Mouse (Mus musculus) embryonic facial prominence, embryonic 15.5 days (tissue): ENCODE results near the gene D430041D05Rik. TPM values are rescaled to one million over a fixed set of nuclear protein-coding genes. Genes with fewer than 3 reads are reported as not detected.

ENCODE experiments used
- ATAC-seq: fragments of 200-750 bp; cut with Nextera tagmentation; 2 replicates; pipeline ENCODE4 v1.8.0; 2017; ENCODE audit warnings: low read depth, moderate TSS enrichment; ENCODE audit not compliant: insufficient number of reproducible peaks, low FRiP score, low TSS enrichment
- H3K27ac ChIP-seq: fragments of 300-500 bp; sonication (generic); replicated peaks from 2 replicates; pipeline ENCODE4 v1.5.1; 2015; ENCODE audit warnings: mild to moderate bottlenecking, inconsistent platforms
- H3K27me3 ChIP-seq: fragments of 300-500 bp; sonication (generic); 2 replicates; pipeline ENCODE4 v1.6.1; 2015; ENCODE audit warnings: inconsistent platforms
- H3K36me3 ChIP-seq: fragments of 300-500 bp; sonication (generic); 2 replicates; pipeline ENCODE4 v1.6.1; 2015; ENCODE audit warnings: mild to moderate bottlenecking, inconsistent platforms
- H3K4me1 ChIP-seq: fragments of 300-500 bp; sonication (generic); 2 replicates; pipeline ENCODE4 v1.6.1; 2015; ENCODE audit warnings: inconsistent platforms
- H3K4me2 ChIP-seq: fragments of 300-500 bp; sonication (generic); replicated peaks from 2 replicates; pipeline ENCODE4 v1.6.1; 2015; ENCODE audit warnings: mild to moderate bottlenecking, inconsistent platforms
- H3K4me3 ChIP-seq: fragments of 300-500 bp; sonication (generic); replicated peaks from 2 replicates; pipeline ENCODE4 v1.5.1; 2015; ENCODE audit warnings: mild to moderate bottlenecking, inconsistent platforms
- H3K9ac ChIP-seq: fragments of 300-500 bp; sonication (generic); 2 replicates; pipeline ENCODE4 v1.6.1; 2015; ENCODE audit warnings: inconsistent platforms
- H3K9me3 ChIP-seq: fragments of 300-500 bp; sonication (generic); replicated peaks from 2 replicates; pipeline ENCODE4 v1.6.1; 2016; ENCODE audit warnings: inconsistent platforms
- WGBS: fragments of 180-500 bp; shearing (Covaris S2); methylation state at CpG from one replicate; pipeline ENCODE4 v1.1.7; 2015; 5-methylcytosine and 5-hydroxymethylcytosine counted together
- polyA plus RNA-seq: library from polyadenylated mRNA; unstranded; fragments of >200 nt; fragmentation: Nextera tagmentation; extraction: Ambion mirVana; gene quantifications from 2 replicates; pipeline ENCODE4 v1.2.1, GENCODE M21; 2015

Gene D430041D05Rik
- polyA plus RNA-seq, 1 experiment from 2014 or later, result 0.67 TPM

- Histone ChIP-seq H3K36me3 (no peaks in the 10 kb centered on the region), H3K4me1 (peaks cover 12% of the 10 kb centered on the region; the same call in 1 of the 2 replicates), H3K27ac (no peak overlapping the region), H3K27me3 (no peaks in the 10 kb centered on the region), H3K4me2 (no peak overlapping the region), H3K9ac (no peak overlapping the region), H3K4me3 (no peak overlapping the region), H3K9me3 (no peaks in the 10 kb centered on the region)
- no peak for ATAC-seq
- whole genome bisulfite sequencing, result 78% methylated on average over 14 of the region's 14 CpGs
Observed at GRCm38 (mm10) chr2:104219733-104220391, 191.0 kb downstream of the D430041D05Rik start.

- no peak overlapping the region for H3K4me3 ChIP-seq
- H3K4me2 ChIP-seq, result no peak overlapping the region
- H3K27ac ChIP-seq, result no peak overlapping the region
- no peaks in the 10 kb centered on the region for H3K27me3 ChIP-seq
- WGBS, result 20% methylated on average over 9 of the region's 9 CpGs
- H3K4me1 ChIP-seq, result peaks cover 12% of the 10 kb centered on the region; the same call in 1 of the 2 replicates
- no peaks in the 10 kb centered on the region for H3K36me3 ChIP-seq
- ATAC-seq, result no peak
- H3K9me3 ChIP-seq, result no peaks in the 10 kb centered on the region
- no peak overlapping the region for H3K9ac ChIP-seq
Observed at GRCm38 (mm10) chr2:104218588-104219065, 192.2 kb downstream of the D430041D05Rik start.

DNA sequence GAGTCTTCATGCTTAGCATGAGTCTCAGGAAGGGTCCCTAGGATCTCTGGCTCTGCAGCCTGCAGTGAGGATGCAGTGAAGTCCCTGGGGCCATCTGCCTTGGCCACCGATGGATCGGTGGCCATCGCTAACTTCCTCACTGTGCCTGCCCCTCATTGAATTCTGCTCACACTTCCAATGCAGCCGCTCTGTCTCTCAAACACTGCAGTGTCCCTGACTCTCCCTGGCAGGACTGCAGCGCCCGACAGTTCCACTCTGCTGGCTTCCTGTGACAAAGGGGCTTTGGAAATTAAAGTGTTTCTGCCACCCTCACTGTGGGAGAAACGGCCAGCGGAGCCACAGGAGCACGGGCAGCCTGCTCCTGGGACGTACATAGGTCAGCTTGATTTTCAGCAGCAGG is 192.7 kb downstream of the D430041D05Rik start:
- Histone ChIP-seq H3K36me3 (no peaks in the 10 kb centered on the region), H3K4me3 (no peak overlapping the region), H3K27ac (no peak overlapping the region), H3K4me2 (no peak overlapping the region), H3K9ac (no peak overlapping the region), H3K27me3 (no peaks in the 10 kb centered on the region), H3K4me1 (peaks cover 12% of the 10 kb centered on the region; the same call in 1 of the 2 replicates), H3K9me3 (no peaks in the 10 kb centered on the region)
- 58% methylated on average over 10 of the region's 10 CpGs for WGBS
- no peak for ATAC-seq

- Histone ChIP-seq H3K36me3 (no peaks in the 10 kb centered on the region), H3K4me1 (no peaks in the 10 kb centered on the region; the same call in 1 of the 2 replicates), H3K4me2 (no peak overlapping the region), H3K27me3 (no peaks in the 10 kb centered on the region), H3K9me3 (no peaks in the 10 kb centered on the region), H3K9ac (no peak overlapping the region), H3K4me3 (no peak overlapping the region), H3K27ac (no peak overlapping the region)
- no peak for ATAC-seq
- 54% methylated on average over 2 of the region's 2 CpGs for WGBS
Observed at GRCm38 (mm10) chr2:104209408-104209807, 201.4 kb downstream of the D430041D05Rik start.

GRCm38 (mm10) chr2:104208415-104208814 is 202.4 kb downstream of the D430041D05Rik start:
- Histone ChIP-seq H3K27me3 (no peaks in the 10 kb centered on the region), H3K4me3 (no peak overlapping the region), H3K4me2 (no peak overlapping the region), H3K9ac (no peak overlapping the region), H3K4me1 (no peaks in the 10 kb centered on the region; the same call in 1 of the 2 replicates), H3K36me3 (no peaks in the 10 kb centered on the region), H3K27ac (no peak overlapping the region), H3K9me3 (no peaks in the 10 kb centered on the region)
- ATAC-seq, result no peak
- WGBS, result 69% methylated on average over 5 of the region's 5 CpGs

DNA sequence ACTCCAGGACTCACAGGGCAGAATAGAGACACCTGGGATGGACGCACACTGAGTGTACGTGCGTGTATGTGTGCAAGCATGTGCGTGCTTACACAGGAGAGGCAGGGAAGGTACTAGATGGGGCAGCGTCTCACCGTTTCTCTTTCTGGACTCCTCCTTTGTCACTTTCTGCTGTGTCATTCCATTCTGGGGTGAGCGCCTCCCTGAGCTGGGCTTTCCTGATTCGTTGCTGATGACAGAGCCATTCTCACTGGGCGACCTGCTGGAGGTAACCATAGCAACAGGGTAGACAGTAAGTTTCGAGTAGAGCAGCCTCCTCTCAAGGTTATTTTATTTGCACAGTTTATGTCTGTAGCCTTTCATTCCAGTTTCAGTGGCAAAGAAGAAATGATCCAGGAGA is 202.9 kb downstream of the D430041D05Rik start:
- H3K36me3 ChIP-seq, result no peaks in the 10 kb centered on the region
- no peaks in the 10 kb centered on the region for H3K27me3 ChIP-seq
- no peak for ATAC-seq
- no peak overlapping the region for H3K4me2 ChIP-seq
- no peak overlapping the region for H3K9ac ChIP-seq
- no peaks in the 10 kb centered on the region; the same call in 1 of the 2 replicates for H3K4me1 ChIP-seq
- H3K27ac ChIP-seq, result no peak overlapping the region
- WGBS, result 30% methylated on average over 10 of the region's 10 CpGs
- H3K9me3 ChIP-seq, result no peaks in the 10 kb centered on the region
- H3K4me3 ChIP-seq, result no peak overlapping the region

DNA sequence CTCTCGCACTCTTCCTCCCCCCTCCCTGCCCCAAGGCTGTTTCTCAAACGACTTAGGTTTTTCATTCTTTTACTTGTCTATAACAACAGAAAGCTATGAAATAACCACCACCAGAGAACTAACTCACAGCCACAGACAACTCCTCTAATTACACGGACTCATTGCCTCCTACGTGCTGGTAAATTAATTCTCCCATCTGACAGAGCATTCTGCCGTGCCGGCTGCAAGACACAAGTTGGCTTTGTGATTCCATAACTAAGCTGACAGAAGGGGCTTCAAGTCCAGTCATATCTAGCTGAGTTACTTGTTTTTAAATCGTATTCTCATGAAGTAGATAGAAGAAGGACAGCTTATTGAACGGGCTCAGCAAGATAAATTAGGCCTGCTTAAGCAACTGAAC is 205.2 kb downstream of the D430041D05Rik start:
- 41% methylated on average over 8 of the region's 8 CpGs for WGBS
- Histone ChIP-seq H3K9ac (no peak overlapping the region), H3K27me3 (no peaks in the 10 kb centered on the region), H3K36me3 (no peaks in the 10 kb centered on the region), H3K4me2 (no peak overlapping the region), H3K27ac (no peak overlapping the region), H3K4me3 (no peak overlapping the region), H3K9me3 (no peaks in the 10 kb centered on the region), H3K4me1 (no peaks in the 10 kb centered on the region; the same call in 1 of the 2 replicates)
- ATAC-seq, result no peak

- Histone ChIP-seq H3K27ac (no peak overlapping the region), H3K4me2 (no peak overlapping the region), H3K9me3 (no peaks in the 10 kb centered on the region), H3K4me1 (no peaks in the 10 kb centered on the region), H3K36me3 (no peaks in the 10 kb centered on the region), H3K9ac (no peak overlapping the region), H3K4me3 (no peak overlapping the region), H3K27me3 (no peaks in the 10 kb centered on the region)
- no peak for ATAC-seq
- WGBS, result 24% methylated on average over 3 of the region's 3 CpGs
Observed at GRCm38 (mm10) chr2:104200211-104200610, 210.6 kb downstream of the D430041D05Rik start.

DNA sequence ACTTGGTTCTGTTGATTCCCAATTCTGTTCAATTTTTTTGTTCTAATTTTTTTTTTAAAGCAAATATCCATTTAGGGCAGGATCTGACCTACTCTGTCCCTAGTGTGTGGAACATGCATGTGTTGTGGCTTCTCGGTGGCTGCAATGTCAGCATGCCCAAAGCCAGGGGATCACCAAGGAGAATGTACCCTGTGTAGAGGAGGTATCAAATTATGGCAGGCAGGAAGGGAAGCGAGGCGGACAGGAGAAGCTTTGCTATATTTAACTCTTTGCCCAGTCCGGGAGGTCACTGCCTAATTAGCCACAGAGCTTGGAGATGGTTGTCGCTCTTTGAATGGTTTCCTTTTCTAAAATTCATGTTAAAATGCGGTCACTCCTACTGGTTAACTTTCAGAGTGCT is 212.6 kb downstream of the D430041D05Rik start:
- Histone ChIP-seq H3K9me3 (no peaks in the 10 kb centered on the region), H3K27me3 (no peaks in the 10 kb centered on the region), H3K9ac (no peak overlapping the region), H3K27ac (no peak overlapping the region), H3K4me3 (no peak overlapping the region), H3K4me2 (no peak overlapping the region), H3K36me3 (no peaks in the 10 kb centered on the region), H3K4me1 (no peaks in the 10 kb centered on the region)
- ATAC-seq, result no peak
- 51% methylated on average over 6 of the region's 6 CpGs for WGBS

- Histone ChIP-seq H3K27me3 (no peaks in the 10 kb centered on the region), H3K4me3 (no peak overlapping the region), H3K9ac (no peak overlapping the region), H3K4me1 (no peaks in the 10 kb centered on the region), H3K27ac (no peak overlapping the region), H3K36me3 (no peaks in the 10 kb centered on the region), H3K4me2 (no peak overlapping the region), H3K9me3 (no peaks in the 10 kb centered on the region)
- 37% methylated on average over 3 of the region's 3 CpGs for WGBS
- ATAC-seq, result no peak
Observed at GRCm38 (mm10) chr2:104197281-104197680, 213.5 kb downstream of the D430041D05Rik start.

- ATAC-seq, result no peak
- Histone ChIP-seq H3K4me2 (no peak overlapping the region), H3K27ac (no peak overlapping the region), H3K27me3 (no peaks in the 10 kb centered on the region), H3K9me3 (no peaks in the 10 kb centered on the region), H3K4me1 (no peaks in the 10 kb centered on the region), H3K36me3 (no peaks in the 10 kb centered on the region), H3K9ac (no peak overlapping the region), H3K4me3 (no peak overlapping the region)
- WGBS, result 88% methylated on average over 18 of the region's 18 CpGs
Observed at GRCm38 (mm10) chr2:104192401-104193141, 218.2 kb downstream of the D430041D05Rik start.
